Mouse (Mus musculus) brain, embryonic 18.5 days (tissue): Measurements from ENCODE around the gene Gm10320.

Experiments
- DNase-seq: peaks from one replicate; pipeline ENCODE4 v3.0.0-alpha.2; 2012; ENCODE audit warnings: low read depth, low spot score

Gm10320 gene

DNA sequence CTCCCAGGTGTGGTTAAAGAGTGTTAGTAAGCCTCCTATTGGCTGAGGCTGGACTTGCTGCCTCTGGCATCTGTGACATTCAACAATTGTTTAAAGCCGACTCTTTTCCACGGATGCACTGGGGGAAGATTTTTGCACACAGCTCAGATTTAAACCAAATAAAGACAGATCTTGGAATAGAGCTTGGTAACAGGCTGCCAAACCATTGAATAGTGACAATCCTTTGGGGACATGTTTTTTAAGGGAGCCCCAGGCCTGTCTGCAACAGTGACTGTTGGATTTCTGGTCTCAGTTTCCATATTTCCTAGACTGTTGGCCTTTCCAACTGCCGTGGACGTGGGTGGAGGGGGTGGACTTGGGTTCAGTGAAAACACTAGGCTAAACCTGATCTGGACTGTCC, 21.9 kb downstream of the Gm10320 start:
- no peak for DNase-seq

DNA sequence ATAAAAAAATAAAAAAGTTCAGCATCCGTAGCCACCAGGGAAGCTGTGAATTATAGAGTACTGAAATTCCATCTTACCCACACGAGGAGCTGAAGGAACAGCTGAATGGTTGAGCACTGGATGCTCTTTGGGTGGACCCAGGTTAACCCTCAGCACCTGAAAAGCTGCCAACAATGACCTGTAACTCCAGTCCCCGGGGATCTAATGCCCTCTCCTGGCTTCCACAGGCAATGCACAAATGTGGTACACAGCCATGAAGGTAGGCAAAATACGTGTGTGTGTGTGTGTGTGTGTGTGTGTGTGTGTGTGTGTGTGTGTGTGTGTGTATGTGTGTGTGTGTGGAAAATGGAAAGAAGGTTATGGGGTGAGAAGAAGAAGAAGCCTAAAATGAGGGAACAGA, 30.3 kb downstream of the Gm10320 start:
- DNase-seq = no peak

DNA sequence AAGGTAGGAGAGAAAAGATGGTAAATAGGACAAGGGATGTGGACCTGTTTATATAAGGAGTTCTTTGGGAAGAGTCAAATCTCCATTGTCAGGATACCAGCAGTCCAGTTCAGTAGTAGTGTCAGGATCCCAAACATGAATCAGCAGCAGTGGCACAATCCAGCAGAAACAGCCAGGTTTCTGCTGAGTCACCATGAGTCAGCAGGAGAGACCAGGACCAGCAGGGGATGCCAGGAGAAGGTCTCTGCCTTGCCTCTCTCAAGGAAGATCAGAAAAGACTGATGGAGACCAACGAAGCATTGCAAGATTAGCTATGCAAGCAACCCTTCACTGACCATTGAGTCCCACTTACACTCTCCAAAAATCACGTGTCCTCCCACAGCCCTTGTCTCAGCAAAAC, 35.4 kb downstream of the Gm10320 start:
- no peak for DNase-seq

DNA sequence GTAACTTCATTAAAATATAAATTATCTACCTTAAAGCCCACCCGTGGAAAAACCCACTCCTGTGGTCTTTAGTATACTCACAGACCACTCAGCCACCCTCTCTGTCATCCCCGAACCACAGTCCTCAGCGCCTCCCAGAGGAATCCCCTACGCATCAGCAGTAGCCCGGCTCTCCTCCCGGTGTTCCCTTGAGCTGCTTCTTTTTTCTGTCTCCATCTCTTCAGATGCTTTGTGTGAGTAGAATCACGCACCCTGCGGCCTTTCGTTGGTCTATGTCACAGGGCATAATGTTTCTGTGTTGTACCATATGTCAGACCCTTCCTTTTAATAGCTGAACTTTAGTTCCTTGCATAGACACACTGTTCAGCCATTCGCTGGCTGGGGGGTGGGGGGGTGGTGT, 36.2 kb downstream of the Gm10320 start:
- DNase-seq = no peak

DNA sequence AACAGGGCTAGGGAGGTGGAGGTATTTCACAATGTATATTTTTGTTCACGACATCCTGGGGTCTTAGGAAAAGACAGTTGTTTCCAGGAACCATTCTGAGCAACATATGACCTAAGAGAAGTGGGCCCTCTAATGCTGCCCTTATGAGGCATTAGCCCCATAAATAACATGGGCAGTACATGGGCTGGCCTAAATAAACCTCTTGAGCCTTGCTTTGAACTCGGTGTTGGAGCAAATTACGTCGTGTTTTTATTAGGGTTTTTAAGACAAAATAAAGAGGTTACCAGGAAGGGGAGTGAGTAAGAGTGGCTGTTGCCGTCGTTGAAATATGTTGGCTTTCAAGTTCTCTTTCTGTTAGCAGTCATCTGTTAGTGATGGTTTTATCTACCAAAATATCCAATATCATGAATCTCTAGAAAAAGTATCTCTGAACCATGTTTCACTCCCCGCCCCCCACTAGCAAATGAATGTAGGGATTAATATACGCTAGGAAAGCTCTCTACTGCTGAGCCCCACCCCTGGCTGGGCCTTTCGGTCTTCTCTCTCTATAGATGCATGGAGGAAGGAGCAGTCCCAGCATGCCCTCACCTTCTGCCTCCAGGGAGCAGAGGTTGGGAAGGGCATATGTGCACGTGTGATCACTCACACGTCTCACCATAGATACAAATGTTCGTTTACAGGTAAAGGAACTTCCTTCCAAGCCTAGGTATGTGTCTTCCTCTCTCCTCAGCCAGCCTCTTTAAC, 37.4 kb downstream of the Gm10320 start:
- DNase-seq = no peak

DNA sequence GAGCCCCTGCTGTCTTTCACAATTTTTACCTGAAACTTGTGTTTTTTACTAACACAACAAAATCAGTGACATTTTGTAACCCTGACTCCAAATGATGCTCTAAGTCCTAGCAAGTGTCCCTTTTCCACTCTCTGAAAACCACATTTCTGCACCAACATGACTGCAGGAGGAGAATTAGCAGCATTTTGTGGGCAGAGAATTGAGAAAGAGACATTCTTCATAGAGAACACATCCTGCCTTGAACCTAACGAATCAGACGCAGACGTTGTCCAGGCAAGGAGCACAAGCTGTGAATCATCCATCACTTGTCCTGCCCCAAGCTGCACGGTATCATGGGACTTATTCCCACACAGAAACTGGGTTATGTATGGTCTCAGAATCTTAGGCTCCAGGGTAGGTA, 38.7 kb downstream of the Gm10320 start:
- DNase-seq = no peak

DNA sequence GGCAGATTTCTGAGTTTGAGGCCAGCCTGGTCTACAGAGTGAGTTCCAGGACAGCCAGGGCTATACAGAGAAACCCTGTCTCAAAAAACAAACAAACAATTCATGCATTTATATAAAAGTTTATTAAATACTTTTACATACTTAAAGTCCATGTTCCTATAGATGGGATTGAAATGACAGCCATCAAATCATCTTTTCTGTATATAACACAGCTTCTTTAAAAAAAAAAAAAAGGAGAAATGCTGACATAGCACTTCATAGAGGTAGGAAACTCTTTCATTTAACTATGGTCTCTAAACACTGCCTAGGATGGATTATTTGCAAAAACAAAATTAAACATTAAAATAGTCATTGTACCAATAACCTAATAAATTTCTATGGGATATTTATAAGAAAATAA, 43.1 kb downstream of the Gm10320 start:
- DNase-seq = no peak

DNA sequence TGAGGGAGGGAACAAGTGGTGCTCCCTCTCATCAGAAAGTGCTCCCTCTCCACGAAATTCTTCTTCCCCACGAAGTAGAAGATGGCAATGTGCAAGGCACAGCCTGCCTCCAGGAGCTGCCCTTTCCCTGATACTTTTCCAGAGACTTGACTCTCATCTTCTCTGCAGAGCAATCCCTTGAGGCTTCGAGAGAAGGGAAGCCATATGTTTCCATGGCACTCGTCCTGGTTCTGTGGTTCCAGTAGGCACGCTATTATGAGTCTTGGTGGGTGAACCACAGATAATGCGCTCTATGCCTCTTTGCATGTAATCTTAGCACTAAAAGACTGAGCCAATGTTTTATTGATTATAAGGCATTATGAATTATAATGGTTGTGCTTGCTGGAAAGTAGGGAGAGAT, 44.1 kb downstream of the Gm10320 start:
- DNase-seq = no peak

DNA sequence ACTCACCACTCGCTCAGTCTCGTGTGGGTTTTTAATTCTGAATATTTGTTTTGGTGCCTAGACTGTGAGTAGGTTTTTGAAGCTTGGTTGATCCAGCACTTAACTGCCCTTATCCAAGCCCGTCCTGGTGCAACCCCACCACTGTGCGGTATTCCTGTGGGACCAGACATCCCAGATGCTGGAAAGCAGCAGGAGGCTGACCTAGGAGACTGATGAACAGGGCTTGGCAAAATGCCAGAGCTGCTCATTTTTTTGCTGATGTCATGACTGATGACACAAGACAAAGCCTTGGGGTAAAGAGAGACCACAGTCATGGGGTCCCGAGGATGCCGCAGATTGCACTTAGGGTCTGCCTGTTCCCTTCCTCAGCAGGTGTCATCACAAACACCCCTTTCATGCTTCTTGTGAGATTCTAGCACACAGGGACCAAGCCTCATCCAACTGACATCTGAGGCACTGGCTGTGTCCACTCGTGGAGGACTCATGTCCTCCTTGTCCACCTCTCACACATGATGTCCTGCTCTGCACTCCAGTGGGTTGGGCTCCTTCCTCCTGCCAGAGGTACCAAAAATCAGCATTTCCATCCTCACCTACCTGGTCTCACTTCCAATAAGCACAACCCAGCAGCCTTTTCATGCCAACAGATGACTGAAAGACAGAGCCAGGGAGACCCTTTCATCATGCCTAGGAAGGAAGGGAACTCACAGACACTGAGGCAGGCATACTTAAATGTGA, 46.2 kb downstream of the Gm10320 start:
- DNase-seq = no peak

DNA sequence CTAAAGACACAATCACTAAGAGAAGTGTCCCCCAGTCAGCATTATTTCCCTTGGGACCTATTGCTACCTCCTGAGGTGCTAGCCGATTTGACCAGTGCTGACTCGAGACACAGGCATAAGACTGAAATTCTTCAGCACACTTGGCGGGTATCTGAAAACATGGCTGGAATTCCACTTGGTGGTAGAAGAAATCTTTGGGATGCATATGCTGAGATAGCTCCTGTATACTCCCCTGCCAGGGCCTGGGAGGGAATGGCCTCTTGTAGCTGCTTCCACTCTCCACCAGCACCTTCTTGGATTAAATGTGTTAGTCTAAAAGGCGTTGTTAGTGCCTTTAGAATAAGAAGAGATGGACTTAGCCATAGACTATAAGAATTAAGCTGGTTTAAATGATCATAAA, 50.8 kb downstream of the Gm10320 start:
- no peak for DNase-seq

DNA sequence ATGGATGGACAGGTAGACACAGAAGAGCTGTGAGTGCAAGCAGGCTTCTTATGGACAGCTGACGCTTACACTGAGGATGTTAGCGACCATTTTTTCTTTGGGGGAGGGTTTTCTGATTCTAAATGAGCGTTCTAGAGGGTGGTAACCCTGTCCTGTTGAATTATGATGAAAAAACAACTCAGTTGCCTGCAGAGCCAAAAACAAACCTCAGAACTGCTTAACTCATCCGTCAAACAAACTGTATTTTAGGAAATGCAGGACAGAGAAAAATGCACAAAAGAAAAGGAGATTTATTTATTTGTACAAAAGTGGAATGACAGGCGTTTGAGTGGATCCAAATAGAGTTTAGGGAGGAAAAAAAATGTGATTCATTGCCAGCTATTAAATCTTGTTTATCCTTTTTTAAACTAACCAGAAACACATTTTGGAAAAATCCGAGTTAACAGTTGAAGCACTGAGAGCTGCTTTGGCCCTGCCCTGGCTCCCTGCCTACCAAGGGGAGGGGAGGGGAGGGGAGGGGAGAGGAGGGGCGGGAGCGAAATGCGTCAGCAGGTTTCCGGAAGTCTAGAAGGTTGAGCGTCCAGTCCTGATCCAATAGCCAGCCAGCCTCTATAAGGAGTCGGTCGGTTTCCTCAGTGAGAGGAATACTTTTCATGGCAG, 51.4 kb downstream of the Gm10320 start:
- no peak for DNase-seq
